Mouse (Mus musculus) heart, embryonic 16.5 days (tissue): ENCODE measurements around the gene Atp6v0a1. TPM values are rescaled to one million over a fixed set of nuclear protein-coding genes. Genes with fewer than 3 reads are reported as not detected.

Experiments
- ATAC-seq: fragments of 200-750 bp; cut with Nextera tagmentation; replicated peaks from 2 replicates; pipeline ENCODE4 v1.8.0; 2017; ENCODE audit warnings: moderate number of reproducible peaks; ENCODE audit not compliant: insufficient read depth, low FRiP score; ENCODE audit errors: extremely low read depth
- H3K27ac ChIP-seq: fragments of 300-500 bp; sonication (generic); 2 replicates; pipeline ENCODE4 v1.5.1; 2014; ENCODE audit warnings: mild to moderate bottlenecking, low read length, control low read depth, moderate library complexity
- H3K27me3 ChIP-seq: fragments of 300-500 bp; sonication (generic); 2 replicates; pipeline ENCODE4 v1.6.1; 2014; ENCODE audit warnings: low read length, mixed read lengths; ENCODE audit not compliant: control insufficient read depth, insufficient read depth
- H3K36me3 ChIP-seq: fragments of 300-500 bp; sonication (generic); 2 replicates; pipeline ENCODE4 v1.6.1; 2014; ENCODE audit not compliant: control insufficient read depth, insufficient read depth
- H3K4me1 ChIP-seq: fragments of 300-500 bp; sonication (generic); 2 replicates; pipeline ENCODE4 v1.6.1; 2014; ENCODE audit warnings: low read length, mixed read lengths; ENCODE audit not compliant: control insufficient read depth, insufficient read depth
- H3K4me2 ChIP-seq: fragments of 300-500 bp; sonication (generic); 2 replicates; pipeline ENCODE4 v1.6.1; 2014; ENCODE audit warnings: low read depth, mild to moderate bottlenecking, control low read depth, low read length
- H3K4me3 ChIP-seq: fragments of 300-500 bp; sonication (generic); 2 replicates; pipeline ENCODE4 v1.5.1; 2014; ENCODE audit warnings: mild to moderate bottlenecking, control low read depth, low read length
- H3K9ac ChIP-seq: fragments of 300-500 bp; sonication (generic); 2 replicates; pipeline ENCODE4 v1.6.1; 2014; ENCODE audit warnings: low read length, control low read depth
- H3K9me3 ChIP-seq: fragments of 300-500 bp; sonication (generic); replicated peaks from 2 replicates; pipeline ENCODE4 v1.6.1; 2016; ENCODE audit warnings: low read length; ENCODE audit not compliant: control insufficient read depth
- WGBS: fragments of 180-500 bp; shearing (Covaris S2); extraction: QIAGEN DNeasy Blood & Tissue Kit; methylation state at CpG from one replicate; pipeline ENCODE4 v1.1.7; 2014; 5-methylcytosine and 5-hydroxymethylcytosine counted together
- polyA plus RNA-seq: library from polyadenylated mRNA; unstranded; fragments of >200 nt; fragmentation: Nextera tagmentation; extraction: Ambion mirVana; gene quantifications from 2 replicates; pipeline ENCODE4 v1.2.1, GENCODE M21; 2015

Atp6v0a1 gene
- polyA plus RNA-seq, 1 experiment from 2014 or later = 50.7 TPM

DNA sequence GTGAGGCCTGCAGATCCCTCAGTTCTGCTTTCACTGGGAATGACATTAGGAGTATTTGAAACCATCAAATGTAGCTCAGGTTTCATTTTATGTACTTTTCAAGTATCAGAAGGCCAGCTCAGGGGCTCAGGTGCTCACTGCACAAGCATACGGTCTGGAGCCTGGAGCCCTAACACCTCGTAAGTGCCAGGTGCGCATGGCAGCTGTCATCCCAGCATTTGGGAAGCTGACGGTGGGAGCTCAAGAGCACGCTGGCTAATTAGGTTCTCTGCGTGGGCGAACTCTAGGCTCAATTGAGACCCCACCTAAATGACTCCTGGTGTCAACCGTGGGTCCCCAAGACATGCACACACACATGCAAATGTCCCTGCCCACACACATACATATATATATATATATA, 20.1 kb downstream of the Atp6v0a1 start:
- peak overlapping the region; percentile 85 for H3K27ac ChIP-seq
- no peaks in the 10 kb centered on the region for H3K9me3 ChIP-seq

DNA sequence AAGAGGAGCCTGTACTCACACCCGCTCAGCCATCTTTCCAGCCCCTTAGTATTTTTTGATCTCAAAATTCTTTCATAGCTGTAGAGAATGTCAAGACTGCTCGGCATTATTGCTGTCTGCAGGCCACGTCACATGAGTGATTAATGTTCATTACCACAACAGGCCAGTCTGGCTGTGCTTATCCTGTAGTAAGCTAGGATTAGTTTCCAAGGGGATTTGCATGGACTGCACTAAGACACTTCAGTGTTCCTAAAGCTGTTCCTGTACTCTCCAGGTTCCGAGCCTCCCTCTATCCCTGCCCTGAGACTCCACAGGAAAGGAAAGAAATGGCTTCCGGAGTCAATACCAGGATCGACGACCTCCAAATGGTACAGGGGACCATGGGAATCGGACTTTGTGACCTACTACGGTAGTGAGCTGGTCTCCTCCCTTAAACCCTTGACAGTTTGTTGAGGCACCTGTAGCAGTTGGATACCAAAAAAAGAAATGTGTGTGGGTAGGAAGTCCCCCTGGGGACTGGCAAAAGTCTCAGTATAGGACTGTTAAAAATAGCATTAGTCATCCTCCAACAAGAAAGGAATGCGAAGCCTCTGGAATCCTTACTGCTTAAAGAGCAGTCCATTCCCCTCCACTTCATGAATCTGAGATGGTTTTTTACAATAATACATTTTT, 21.0 kb downstream of the Atp6v0a1 start:
- Histone ChIP-seq H3K9me3 (no peaks in the 10 kb centered on the region), H3K4me1 (peaks cover 25% of the 10 kb centered on the region), H3K27ac (peak overlapping the region; percentile 97), H3K36me3 (peaks cover 35% of the 10 kb centered on the region), H3K4me2 (peak overlapping the region; percentile 25; the same call in 1 of the 2 replicates), H3K9ac (peak overlapping the region; percentile 54), H3K4me3 (no peak overlapping the region), H3K27me3 (no peaks in the 10 kb centered on the region)
- 34% methylated on average over 10 of the region's 10 CpGs for WGBS
- ATAC-seq = peak; percentile 82

More for the DNA sequence above, 20.1 kb downstream of the Atp6v0a1 start:
- Histone ChIP-seq H3K36me3 (peaks cover 39% of the 10 kb centered on the region), H3K27me3 (no peaks in the 10 kb centered on the region), H3K4me2 (no peak overlapping the region), H3K4me3 (no peak overlapping the region), H3K4me1 (peaks cover 25% of the 10 kb centered on the region), H3K9ac (no peak overlapping the region)
- WGBS = 86% methylated on average over 8 of the region's 8 CpGs
- ATAC-seq = no peak

- H3K36me3 ChIP-seq = peaks cover 32% of the 10 kb centered on the region
- no peaks in the 10 kb centered on the region for H3K27me3 ChIP-seq
- H3K9me3 ChIP-seq = no peaks in the 10 kb centered on the region
- H3K4me1 ChIP-seq = peaks cover 25% of the 10 kb centered on the region
- H3K4me3 ChIP-seq = no peak overlapping the region
- WGBS = 66% methylated on average over 4 of the region's 4 CpGs
- H3K27ac ChIP-seq = peak overlapping the region; percentile 97
- no peak for ATAC-seq
- H3K9ac ChIP-seq = 0 out of 2 replicates have a peak overlapping the region, but pooled peaks have one; percentile 5
- H3K4me2 ChIP-seq = no peak overlapping the region
Measured at GRCm38 (mm10) chr11:101030808-101031156, 21.5 kb downstream of the Atp6v0a1 start.

- H3K27me3 ChIP-seq = no peaks in the 10 kb centered on the region
- no peak for ATAC-seq
Measured at GRCm38 (mm10) chr11:101031470-101031869, 22.2 kb downstream of the Atp6v0a1 start.

GRCm38 (mm10) chr11:101033856-101034500, 24.7 kb downstream of the Atp6v0a1 start:
- Histone ChIP-seq H3K9ac (no peak overlapping the region), H3K4me3 (no peak overlapping the region), H3K9me3 (no peaks in the 10 kb centered on the region), H3K27ac (no peak overlapping the region), H3K27me3 (no peaks in the 10 kb centered on the region), H3K4me2 (no peak overlapping the region), H3K4me1 (peaks cover 12% of the 10 kb centered on the region), H3K36me3 (peaks cover 42% of the 10 kb centered on the region)
- 91% methylated on average over 17 of the region's 17 CpGs for WGBS
- no peak for ATAC-seq

More at GRCm38 (mm10) chr11:101031470-101031869, 22.2 kb downstream of the Atp6v0a1 start:
- H3K36me3 ChIP-seq = peaks cover 31% of the 10 kb centered on the region
- WGBS = 89% methylated on average over 1 of the region's 1 CpGs
- peaks cover 25% of the 10 kb centered on the region for H3K4me1 ChIP-seq
- no peaks in the 10 kb centered on the region for H3K9me3 ChIP-seq
- no peak overlapping the region for H3K4me2 ChIP-seq
- no peak overlapping the region for H3K9ac ChIP-seq
- no peak overlapping the region for H3K4me3 ChIP-seq
- H3K27ac ChIP-seq = peak overlapping the region; percentile 97; the same call in 1 of the 2 replicates

- H3K27me3 ChIP-seq = no peaks in the 10 kb centered on the region
- H3K9ac ChIP-seq = no peak overlapping the region
- no peak for ATAC-seq
- H3K4me3 ChIP-seq = no peak overlapping the region
- peaks cover 12% of the 10 kb centered on the region for H3K4me1 ChIP-seq
- H3K36me3 ChIP-seq = peaks cover 45% of the 10 kb centered on the region
- no peak overlapping the region for H3K4me2 ChIP-seq
- 88% methylated on average over 8 of the region's 8 CpGs for WGBS
- H3K27ac ChIP-seq = no peak overlapping the region
- H3K9me3 ChIP-seq = no peaks in the 10 kb centered on the region
Measured at GRCm38 (mm10) chr11:101034614-101035327, 25.5 kb downstream of the Atp6v0a1 start.

- no peak for ATAC-seq
- Histone ChIP-seq H3K27ac (no peak overlapping the region), H3K9ac (no peak overlapping the region), H3K4me1 (peaks cover 7% of the 10 kb centered on the region), H3K9me3 (no peaks in the 10 kb centered on the region), H3K4me3 (no peak overlapping the region), H3K4me2 (no peak overlapping the region), H3K36me3 (peaks cover 49% of the 10 kb centered on the region), H3K27me3 (no peaks in the 10 kb centered on the region)
- 91% methylated on average over 4 of the region's 4 CpGs for WGBS
Measured at GRCm38 (mm10) chr11:101035328-101035695, 26.1 kb downstream of the Atp6v0a1 start.

DNA sequence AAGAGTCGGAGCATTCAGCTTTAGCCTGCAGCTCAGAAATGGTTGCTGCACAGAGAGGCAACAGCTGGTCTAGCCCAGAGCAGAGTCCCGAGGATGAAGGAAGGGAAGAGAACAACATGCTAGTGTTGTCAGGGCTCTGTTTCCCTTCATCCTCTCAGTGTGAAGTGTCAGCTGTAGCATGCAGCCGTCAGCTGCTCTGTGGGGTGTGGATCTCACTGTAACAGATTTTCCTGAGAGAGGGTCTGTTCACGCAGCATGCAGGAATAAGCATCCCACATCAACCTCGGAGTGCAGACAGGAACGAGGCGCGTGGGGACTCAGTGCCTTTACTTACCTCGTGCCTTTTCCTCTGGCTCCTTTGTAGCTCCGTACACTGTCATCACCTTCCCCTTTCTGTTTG, 28.5 kb downstream of the Atp6v0a1 start:
- no peaks in the 10 kb centered on the region for H3K27me3 ChIP-seq
- 72% methylated on average over 10 of the region's 10 CpGs for WGBS
- no peaks in the 10 kb centered on the region for H3K4me1 ChIP-seq
- no peak overlapping the region for H3K4me2 ChIP-seq
- H3K9ac ChIP-seq = no peak overlapping the region
- no peak for ATAC-seq
- no peak overlapping the region for H3K4me3 ChIP-seq
- peaks cover 47% of the 10 kb centered on the region for H3K36me3 ChIP-seq
- no peak overlapping the region for H3K27ac ChIP-seq
- no peaks in the 10 kb centered on the region for H3K9me3 ChIP-seq

GRCm38 (mm10) chr11:101045826-101046225, 36.6 kb downstream of the Atp6v0a1 start:
- no peak overlapping the region for H3K9ac ChIP-seq
- WGBS = 88% methylated on average over 4 of the region's 4 CpGs

More at GRCm38 (mm10) chr11:101045826-101046225, 36.6 kb downstream of the Atp6v0a1 start:
- H3K4me3 ChIP-seq = no peak overlapping the region
- H3K27ac ChIP-seq = no peak overlapping the region
- H3K27me3 ChIP-seq = no peaks in the 10 kb centered on the region
- no peaks in the 10 kb centered on the region for H3K9me3 ChIP-seq
- ATAC-seq = no peak
- no peak overlapping the region for H3K4me2 ChIP-seq
- H3K36me3 ChIP-seq = peaks cover 60% of the 10 kb centered on the region
- peaks cover 4% of the 10 kb centered on the region for H3K4me1 ChIP-seq
